Comparison of ENCODE assay signal across 9 mouse cellular contexts in the genomic region with DNA sequence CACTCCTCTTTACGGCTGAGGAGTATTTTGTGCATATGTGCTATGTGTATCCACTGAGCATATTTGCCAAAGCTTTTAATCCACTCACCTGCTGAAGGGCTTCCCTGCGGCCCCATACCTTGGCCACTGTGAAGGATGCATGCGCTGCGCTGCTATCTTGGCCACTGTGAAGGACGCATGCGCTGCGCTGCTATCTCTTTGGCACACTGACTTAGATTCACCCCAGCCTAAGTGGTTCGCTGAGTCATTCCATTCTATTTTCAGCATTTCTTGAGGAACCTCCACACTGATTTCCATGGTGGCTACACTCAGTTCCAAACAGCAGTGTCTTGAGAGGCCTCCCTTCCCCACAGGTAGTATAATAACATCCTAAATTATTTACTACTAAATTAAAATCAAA. TPM values are rescaled to one million over a fixed set of nuclear protein-coding genes. Genes with fewer than 3 reads are reported as not detected.
DNase-seq lines count a peak whose midpoint lies in the region; ATAC-seq lines count a peak whose summit lies in the region.
"Had no signal": no experiment of that assay in that cellular context is flagged by ENCODE, and none has a peak within 500 bp of the region (broad histone marks: within the 10 kb centered on the region; RNA-seq: fewer than 3 reads in every experiment).

No protein-coding gene starts in this region.

- H3K9ac ChIP-seq in kidney, embryonic 14.5 days (ENCODE audit: low read depth, low read length), result no peak overlapping the region
- H3K9ac ChIP-seq: forebrain, embryonic 15.5 days; hindbrain, embryonic 15.5 days had no signal

- H3K4me1 ChIP-seq in megakaryocyte, embryonic 14.5 days, result peaks cover 42% of the 10 kb centered on the region
- H3K4me1 ChIP-seq in kidney, embryonic 14.5 days (ENCODE audit: control insufficient read depth, insufficient read depth, low read length), result peaks cover 22% of the 10 kb centered on the region; the same call in 1 of the 2 replicates
- H3K4me1 ChIP-seq: forebrain, embryonic 15.5 days; hindbrain, embryonic 15.5 days had no signal

- ATAC-seq in megakaryocyte, adult 5-6 weeks (ENCODE audit: poor library complexity, severe bottlenecking), result no peak
- no peak for ATAC-seq in kidney, embryonic 14.5 days (ENCODE audit: low FRiP score, low TSS enrichment)
- ATAC-seq: forebrain, embryonic 15.5 days had no signal

- H3K27me3 ChIP-seq in megakaryocyte, embryonic 14.5 days (replicated peaks), result peaks cover 22% of the 10 kb centered on the region
- H3K27me3 ChIP-seq in kidney, embryonic 14.5 days (ENCODE audit: control insufficient read depth, insufficient read depth, low read length), result no peaks in the 10 kb centered on the region
- H3K27me3 ChIP-seq: forebrain, embryonic 15.5 days; hindbrain, embryonic 15.5 days had no signal

- H3K36me3 ChIP-seq in megakaryocyte, embryonic 14.5 days (replicated peaks; ENCODE audit: low read length), result no peaks in the 10 kb centered on the region
- peaks cover 8% of the 10 kb centered on the region; the same call in 1 of the 2 replicates for H3K36me3 ChIP-seq in kidney, embryonic 14.5 days (ENCODE audit: control insufficient read depth, insufficient read depth, low read length)
- H3K36me3 ChIP-seq: forebrain, embryonic 15.5 days; hindbrain, embryonic 15.5 days had no signal

- H3K27ac ChIP-seq in kidney, embryonic 14.5 days (ENCODE audit: low read depth, low read length), result no peak overlapping the region
- H3K27ac ChIP-seq: forebrain, embryonic 15.5 days; hindbrain, embryonic 15.5 days had no signal

- no peaks in the 10 kb centered on the region for H3K9me3 ChIP-seq in megakaryocyte, embryonic 14.5 days
- no peaks in the 10 kb centered on the region for H3K9me3 ChIP-seq in kidney, embryonic 14.5 days (ENCODE audit: control insufficient read depth, low read length)
- H3K9me3 ChIP-seq: forebrain, embryonic 15.5 days; hindbrain, embryonic 15.5 days had no signal

- peak overlapping the region; percentile 64 for H3K4me3 ChIP-seq in megakaryocyte, embryonic 14.5 days (replicated peaks)
- H3K4me3 ChIP-seq in kidney, embryonic 14.5 days (ENCODE audit: low read length), result no peak overlapping the region
- H3K4me3 ChIP-seq: forebrain, embryonic 15.5 days; hindbrain, embryonic 15.5 days had no signal

- WGBS in kidney, embryonic 14.5 days, result 88% methylated on average over 8 of the region's 8 CpGs

- peak; percentile 26 for DNase-seq in c-Kit-positive CD71-positive TER-119-positive erythroid progenitor cells, embryonic 14.5 days (ENCODE audit: low spot score)
- peak; percentile 18 to 27 for DNase-seq in heart, postnatal 36 days
- peak; percentile 20 to 22 for DNase-seq in right cerebral cortex, postnatal 36 days (ENCODE audit: low spot score in 2 of 2)
- no peak for DNase-seq in kidney, adult 11 months

- H3K4me2 ChIP-seq in kidney, embryonic 14.5 days (replicated peaks; ENCODE audit: low read depth, low read length), result no peak overlapping the region
- H3K4me2 ChIP-seq: forebrain, embryonic 15.5 days; hindbrain, embryonic 15.5 days had no signal

- intact Hi-C loops in heart, postnatal 36 days (cut with DNase I), result no loop called here

RNA-seq across cellular contexts. Expression of a gene that starts 42.0 kb away (rescaled TPM):
- 3.1 and 7.6 TPM in 2 replicates for polyA plus RNA-seq in megakaryocyte, embryonic 14.5 days (2012; ENCODE audit: insufficient read depth, low replicate concordance)
- 0.32 and 0.49 TPM in 2 replicates for total RNA-seq in megakaryocyte, adult 5-6 weeks (2015)
- total RNA-seq in megakaryocyte, adult 5-6 weeks (2017), result 0.45 and 0.99 TPM in 2 replicates
- total RNA-seq in heart, postnatal 36 days (2021), result 10 to 100 TPM in 1 of 2 experiments, 1 to 10 TPM in 1; 4.6 to 10.1 TPM
- 72.6 and 135 TPM in 2 replicates for polyA plus RNA-seq in kidney, embryonic 14.5 days (2014; fragmentation: Nextera tagmentation; extraction: Ambion mirVana)
